Mouse (Mus musculus) embryonic fibroblast, embryonic 13.5 days (primary cell): ENCODE measurements around the gene Pax8.

Experiments used
- CTCF ChIP-seq: IDR thresholded peaks from 2 replicates; pipeline ENCODE4 v1.5.1; 2011; ENCODE audit warnings: mild to moderate bottlenecking, control low read depth, low read length, moderate library complexity, borderline replicate concordance; ENCODE audit not compliant: insufficient read depth
- POLR2A ChIP-seq: IDR thresholded peaks from 2 replicates; pipeline ENCODE4 v1.6.1; 2011; ENCODE audit warnings: low read depth, mild to moderate bottlenecking, control low read depth, low read length, moderate library complexity

DNA sequence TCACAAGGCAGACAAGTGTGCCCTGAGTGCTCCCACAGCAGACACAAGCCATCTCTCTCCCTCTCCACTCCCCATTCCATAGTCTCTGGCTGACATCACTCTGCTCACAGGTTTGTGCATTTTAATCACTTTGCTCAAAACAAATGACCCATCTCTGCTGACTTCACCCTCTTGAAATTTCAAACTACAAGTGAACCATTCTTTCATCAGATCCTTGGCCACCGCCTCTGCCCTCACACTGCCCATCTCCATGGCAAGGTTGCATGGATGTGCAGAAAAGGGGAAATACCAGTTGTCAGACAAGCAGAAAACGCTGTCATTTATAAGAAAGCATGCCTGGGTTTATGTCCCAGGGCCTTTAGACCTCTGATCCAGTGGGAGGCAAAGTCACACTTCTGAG is 40.7 kb downstream of the Pax8 start:
- TF ChIP-seq POLR2A (no peak), CTCF (no peak)
